Mouse (Mus musculus) B cell, adult 2 months (primary cell): ENCODE data around the gene Dvl2.

Experiments used
- DNase-seq, 2 experiments: peaks; one replicate each; pipeline ENCODE4 v3.0.0; 2022

The Dvl2 gene

DNA sequence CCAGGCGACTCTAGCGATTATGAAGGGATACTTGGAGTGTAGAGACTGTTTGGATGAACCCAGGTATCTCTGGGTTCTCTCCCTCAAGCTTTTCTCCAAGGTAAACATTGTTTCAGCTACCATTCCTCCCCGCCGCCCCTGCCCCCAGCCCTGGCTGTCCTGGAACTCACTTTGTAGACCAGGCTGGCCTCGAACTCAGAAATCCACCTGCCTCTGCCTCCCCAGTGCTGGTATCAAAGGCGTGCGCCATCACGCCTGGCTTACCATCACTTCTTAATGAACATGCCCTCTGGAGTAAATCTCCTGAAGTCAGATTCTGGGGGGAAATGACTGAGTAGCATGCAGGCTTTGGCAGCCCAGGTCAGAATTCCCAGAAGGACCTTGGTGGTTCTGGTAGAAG lies 18.2 kb upstream of the Dvl2 start, which contains the start of gene Elp5:
Gene Elp5, minus strand, starts transcription at position 293 of the 400 bp plus-strand sequence.
- no peak for DNase-seq

DNA sequence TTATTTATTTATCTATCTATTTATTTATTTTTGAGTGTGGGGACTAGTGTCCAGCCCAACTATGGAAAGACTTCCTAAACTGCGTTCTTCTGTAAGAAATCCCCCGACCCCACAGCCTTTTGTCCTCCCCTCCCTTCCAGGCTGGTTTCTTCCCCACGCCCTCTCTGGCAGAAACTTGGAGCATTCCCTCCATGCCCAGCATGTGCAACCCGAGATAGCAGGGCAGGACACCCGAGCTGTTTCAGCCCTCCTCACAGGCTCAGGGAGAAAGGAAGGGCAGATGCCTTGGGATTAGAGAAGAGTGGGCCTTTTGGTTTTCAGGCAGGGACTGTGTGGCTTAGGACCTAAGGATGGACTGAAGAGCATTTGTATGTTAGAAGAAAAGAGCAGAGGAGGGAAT lies 17.5 kb upstream of the Dvl2 start:
- no peak for DNase-seq

DNA sequence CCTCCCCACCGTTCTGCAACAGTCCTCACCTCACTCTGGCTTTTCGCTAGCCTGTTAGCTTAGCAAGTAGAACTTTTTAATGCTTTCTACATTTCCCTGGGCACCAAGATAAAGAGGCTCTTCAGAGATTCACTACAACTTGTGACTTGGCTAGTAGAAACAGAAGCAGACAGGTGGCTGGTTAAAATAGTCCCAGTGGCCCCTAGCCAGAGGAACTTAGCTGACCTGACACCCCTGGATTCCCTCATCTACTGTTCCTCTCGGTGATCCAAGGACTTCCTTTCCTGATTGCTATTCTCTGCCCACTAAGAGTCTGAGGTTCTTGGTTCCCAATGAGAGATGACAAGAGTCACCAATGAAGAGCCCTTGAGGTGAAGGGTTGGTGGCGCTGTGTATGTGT lies 17.0 kb upstream of the Dvl2 start:
- no peak for DNase-seq

DNA sequence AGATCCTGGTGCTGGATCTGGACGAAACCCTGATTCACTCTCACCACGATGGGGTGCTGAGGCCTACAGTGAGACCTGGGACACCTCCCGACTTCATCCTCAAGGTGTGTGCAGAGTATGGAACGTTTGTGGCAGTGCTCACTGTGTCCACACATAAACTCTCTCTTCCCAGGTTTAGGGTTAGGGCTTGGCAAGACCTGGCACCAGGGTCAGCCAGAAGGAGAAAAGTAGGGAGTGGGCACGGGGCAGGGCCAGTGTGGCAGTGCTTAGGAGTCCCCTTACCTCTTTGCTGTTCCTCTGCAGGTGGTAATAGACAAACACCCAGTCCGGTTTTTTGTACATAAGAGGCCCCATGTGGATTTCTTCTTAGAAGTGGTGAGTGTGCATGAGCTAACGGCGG lies 16.0 kb upstream of the Dvl2 start:
- DNase-seq: no peak

DNA sequence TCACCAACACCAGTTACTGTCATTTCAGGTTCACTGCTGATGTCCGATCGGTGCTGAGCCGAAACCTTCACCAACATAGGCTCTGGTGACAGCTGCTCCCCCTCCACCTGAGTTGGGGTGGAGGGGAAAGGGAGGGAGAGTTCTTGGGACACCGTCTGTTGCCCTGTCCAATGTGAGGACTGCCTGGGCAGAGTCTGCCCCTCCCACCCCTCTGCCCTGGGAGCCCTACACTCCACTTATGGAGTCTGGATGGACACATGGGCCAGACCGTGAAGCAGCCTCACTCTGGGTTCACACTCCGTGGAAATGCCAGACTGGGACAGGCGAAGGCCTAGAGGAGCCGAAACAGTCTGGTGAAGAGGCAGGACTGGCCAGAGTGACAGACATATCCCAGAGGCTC lies 10.4 kb upstream of the Dvl2 start:
- DNase-seq: no peak

DNA sequence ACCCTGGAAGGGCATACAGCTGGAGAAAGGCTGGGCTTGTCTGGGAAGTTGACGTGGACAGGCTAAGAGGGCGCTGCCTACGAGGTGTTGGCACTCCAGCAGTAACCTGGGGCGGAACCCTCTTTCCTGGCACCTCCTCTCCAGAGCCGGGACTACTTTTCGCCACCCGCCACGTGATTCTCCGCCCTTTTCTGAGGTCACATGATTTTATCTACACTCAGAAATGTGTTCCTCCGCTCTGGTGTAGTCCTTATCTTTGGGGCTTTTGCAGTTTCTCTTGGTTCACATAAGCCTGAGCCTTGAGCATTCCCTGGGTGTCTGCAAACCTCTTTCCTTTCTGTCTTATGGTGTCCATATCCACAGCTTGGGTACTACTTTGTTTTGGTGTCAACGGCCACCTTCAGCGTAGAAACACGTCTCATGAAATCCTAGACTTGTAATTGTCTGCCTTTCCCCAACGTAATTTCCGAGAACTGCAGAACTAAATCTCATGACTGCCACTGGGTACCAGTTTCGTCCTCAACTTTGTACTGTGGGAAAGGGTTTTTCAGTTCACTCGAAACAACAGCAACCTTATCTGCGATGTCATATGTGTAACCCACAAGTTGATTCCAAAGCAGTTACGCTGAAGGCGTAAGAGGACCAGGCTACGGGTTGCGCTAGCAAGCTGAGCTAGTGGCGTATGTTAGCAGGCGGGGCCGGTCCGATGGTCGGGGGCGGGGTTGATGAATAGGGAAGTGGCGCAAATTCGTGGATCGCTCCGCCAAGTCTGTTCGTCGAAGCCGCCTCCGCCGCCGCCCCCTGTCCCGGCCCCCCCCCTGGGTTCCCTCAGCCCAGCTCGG lies 9.3 kb upstream of the Dvl2 start, which contains the start of gene Gabarap:
Gene Gabarap, plus strand, starts transcription at position 294 of the 842 bp plus-strand sequence.
- peak; percentile 96 to 98 for DNase-seq

DNA sequence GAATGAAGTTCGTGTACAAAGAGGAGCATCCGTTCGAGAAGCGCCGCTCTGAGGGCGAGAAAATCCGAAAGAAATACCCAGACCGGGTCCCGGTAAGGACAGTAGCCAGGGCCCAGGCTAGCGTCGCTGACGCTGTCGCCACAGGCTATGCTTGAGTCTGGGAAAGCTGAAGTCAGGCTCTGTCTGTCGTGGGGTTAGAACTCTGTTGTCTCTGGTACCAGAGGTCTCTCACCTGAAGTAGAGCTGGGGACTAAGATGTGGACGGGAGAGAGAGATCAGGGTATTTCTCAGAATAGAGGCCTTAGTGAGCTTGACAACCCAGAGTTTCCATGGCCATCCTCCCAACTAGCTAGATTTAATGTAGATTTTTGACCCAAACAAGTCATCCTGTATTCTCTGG lies 8.7 kb upstream of the Dvl2 start:
- DNase-seq: no peak

DNA sequence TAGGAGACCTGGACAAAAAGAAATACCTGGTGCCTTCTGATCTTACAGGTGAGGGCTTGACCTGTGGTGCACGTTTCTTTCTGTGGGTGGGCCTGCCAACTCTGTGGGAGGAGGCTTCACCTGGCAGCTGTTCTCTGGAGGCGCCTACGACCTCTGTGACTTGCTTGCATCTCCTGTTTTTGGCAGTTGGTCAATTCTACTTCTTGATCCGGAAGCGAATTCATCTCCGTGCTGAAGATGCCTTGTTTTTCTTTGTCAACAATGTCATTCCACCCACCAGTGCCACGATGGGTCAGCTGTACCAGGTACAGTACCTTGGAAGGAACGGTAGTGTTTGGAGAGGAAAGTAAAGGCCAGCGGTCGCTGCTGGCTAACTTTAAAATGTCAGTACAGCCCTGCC lies 8.0 kb upstream of the Dvl2 start:
- no peak for DNase-seq

DNA sequence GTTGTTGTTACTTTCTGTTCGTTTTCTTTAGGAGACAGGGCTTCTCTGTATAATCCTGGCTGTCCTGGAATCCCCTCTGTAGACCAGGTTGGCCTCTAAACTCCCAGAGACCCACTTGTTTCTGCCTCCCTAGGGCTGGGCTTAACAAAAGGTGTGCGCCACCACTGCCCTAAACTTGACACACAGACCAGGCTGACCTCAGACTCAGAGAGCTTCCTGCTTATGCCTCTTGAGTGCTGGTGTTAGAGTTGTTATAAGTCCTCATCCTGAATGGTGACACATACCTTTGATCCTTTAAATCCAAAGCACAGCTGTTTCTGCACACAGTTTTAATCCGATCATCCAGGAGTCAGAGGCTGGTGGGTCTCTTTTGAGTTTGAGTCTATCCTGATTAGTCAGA lies 7.5 kb upstream of the Dvl2 start:
- DNase-seq: no peak

DNA sequence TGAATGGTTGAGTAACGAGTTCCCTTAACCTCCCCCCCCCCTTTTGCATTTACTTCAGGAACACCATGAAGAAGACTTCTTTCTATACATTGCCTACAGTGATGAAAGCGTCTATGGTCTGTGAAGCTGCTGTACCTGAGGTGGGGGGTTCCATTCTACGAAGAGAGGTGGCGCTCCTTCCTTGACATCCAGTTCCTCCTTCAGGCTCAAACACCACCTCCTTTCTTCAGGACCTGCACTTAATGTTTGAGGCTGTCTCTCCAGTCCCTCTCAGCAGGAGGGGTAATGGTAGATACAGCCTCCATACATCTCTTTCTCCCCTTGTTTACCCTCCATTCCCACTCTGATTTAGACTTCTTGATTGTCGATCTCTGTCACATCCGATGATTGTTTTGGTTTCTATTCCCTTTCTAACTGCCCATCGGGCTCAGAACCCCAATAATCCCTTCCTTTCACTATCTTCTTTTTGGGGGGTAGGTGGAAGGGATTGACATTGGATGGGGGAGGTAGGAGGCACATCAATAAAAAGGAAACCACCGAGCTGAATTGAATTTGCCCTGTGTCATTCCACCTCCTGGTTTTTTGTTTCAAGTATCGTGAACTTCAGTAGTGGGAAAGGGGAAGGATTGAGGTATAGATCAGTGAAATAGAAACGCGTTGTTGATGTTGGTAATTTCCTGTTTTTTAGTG lies 5.8 kb upstream of the Dvl2 start:
- no peak for DNase-seq

DNA sequence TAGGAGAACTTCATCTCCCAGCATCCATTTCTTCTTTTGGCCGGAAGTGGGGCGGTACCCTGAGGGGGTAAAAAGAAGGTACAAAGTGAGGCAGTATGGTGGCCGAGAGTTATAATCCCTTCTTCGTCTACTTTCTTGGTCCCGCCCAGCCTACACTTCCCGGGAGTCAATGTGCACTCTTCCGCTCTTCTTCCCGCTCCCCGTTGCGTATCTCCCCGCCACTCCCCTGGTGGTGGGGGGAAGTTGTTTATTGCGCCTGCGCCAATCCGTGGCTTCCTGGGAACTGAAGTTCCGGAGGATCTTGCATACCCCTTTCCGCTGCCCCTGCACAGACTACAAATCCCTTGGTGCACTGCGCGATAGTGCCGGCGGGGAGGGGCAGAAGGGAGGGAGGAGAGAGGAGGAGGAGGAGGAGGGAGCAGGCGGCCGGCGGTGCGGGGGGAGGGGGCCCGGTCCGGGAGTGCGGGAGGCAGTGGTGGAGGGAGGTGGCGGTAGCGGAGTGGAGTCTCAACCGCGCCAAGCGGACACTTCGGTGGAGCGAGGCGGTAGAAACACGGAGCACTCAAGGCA lies 4.9 kb upstream of the Dvl2 start, which contains the start of gene Phf23:
Gene Phf23, plus strand, starts transcription at position 387 of the 570 bp plus-strand sequence.
- peak; percentile 93 to 95 for DNase-seq

DNA sequence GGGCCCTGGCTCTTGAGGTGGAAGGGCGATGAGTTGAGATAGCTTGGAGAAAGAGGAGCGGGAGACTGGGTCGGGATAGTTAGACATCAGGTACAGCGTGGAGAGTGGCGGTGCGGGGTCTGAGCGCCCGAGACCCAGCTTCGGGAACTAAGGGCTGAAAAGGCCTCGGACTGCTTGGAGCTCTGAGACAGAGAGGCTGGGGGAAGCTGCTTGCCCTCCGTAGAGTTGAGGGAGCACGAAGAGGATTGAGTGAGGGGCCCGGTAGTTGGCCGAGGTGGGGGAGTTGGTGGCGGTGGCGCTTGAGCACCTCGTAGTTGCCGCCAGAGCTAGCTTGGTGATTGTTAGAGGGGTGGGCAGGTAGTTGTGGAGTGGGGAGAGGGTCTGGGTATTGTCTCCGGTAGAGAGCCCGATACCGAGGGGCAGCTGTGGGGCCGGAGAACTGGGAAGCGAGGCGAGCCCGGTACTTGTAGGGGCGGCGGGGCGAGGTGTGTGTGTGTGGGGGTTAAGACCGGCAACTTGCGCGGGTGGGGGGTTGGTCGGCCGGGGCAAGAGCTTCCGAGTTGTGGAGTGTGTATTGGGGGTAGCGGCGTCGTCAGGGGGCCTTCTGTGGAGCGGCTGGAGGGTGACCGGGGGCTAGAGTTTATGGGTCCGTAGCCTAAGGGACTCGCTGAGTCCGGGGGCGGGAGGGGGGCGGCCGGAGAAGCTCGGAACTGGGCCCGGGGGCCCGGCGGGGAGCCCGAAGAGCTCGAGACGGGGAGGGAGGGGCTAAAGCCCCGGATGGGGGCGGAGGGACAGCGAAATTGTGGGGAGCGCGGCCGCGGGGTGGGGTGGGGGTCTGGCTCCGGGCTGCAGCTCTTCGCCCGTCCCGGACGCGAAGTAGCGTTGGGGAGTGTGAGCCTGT lies 4.0 kb upstream of the Dvl2 start:
- DNase-seq: peak; percentile 60 to 62

DNA sequence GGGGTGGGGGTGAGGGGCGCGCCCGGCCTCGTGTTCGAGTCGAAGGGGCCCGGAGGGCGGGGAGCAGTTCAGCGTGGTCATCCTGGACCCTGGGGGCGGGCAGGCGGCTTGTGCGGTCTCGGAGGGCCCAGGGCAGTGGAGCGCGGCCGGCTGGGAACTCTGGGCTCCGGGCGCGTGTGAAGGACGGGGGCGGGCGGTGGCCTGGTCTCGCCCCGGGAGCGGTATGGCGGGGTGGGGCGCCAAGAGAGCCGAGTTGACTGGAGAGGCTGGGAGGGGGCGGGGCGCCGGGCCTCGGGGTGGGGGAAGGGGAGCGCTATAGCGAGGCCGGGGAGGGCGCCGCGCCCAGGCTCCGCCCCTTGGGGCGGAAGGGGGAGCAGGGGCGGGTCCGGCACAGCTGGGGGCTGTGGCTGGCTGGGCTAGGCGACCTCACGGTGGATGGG lies 3.3 kb upstream of the Dvl2 start:
- peak; percentile 86 to 90 for DNase-seq

DNA sequence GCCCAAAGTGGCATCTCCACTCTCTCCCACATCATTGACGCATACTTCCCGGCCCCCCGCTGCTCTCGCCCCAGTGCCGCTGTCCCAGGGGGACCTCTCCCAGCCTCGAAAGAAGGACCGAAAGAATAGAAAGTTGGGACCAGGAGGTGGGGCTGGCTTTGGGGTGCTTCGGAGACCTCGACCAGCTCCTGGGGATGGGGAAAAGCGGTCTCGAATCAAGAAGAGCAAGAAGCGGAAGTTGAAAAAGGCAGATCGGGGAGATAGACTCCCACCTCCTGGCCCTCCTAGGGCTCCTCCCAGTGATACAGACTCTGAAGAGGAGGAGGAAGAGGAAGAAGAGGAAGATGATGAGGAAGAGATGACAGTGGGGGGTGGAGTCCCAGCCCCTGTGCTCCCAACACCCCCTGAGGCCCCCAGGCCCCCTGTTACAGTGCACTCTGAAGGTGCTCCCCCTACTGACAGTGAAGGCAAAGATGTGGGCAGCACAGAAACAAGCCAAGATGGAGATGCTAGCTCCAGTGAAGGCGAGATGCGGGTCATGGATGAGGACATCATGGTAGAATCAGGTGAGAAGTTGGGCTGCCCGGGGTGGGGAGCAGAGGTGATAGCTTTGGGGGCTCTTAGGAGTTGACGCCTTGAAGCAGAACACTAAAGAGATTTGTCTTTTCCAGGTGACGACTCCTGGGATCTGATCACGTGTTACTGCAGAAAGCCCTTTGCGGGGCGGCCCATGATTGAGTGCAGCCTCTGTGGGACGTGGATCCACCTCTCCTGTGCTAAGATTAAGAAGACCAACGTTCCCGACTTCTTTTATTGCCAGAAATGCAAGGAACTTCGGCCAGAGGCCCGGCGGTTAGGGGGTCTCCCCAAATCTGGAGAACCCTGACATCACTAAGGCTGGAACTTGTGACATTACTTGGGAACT lies 1.6 kb upstream of the Dvl2 start:
- no peak for DNase-seq

DNA sequence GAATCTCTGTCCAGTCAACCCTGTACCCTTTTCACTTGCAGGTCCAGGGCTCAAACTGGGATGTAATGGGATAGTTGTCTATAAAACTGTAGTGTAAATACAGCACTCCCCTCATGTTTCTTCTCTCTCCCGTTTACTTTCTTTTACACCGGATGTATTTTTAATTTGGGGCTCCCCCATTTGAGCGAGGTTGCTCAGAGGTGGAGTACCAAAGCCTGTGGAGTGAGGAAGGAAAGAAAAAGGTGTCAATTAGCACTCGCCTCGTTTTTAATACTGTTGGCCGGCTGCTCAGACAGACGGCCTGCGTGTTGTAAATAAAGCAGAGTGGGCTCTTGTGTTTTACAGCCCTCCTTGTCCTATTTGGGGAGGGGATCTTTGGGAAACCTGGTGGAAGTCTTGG lies 729 bp upstream of the Dvl2 start:
- DNase-seq: no peak

DNA sequence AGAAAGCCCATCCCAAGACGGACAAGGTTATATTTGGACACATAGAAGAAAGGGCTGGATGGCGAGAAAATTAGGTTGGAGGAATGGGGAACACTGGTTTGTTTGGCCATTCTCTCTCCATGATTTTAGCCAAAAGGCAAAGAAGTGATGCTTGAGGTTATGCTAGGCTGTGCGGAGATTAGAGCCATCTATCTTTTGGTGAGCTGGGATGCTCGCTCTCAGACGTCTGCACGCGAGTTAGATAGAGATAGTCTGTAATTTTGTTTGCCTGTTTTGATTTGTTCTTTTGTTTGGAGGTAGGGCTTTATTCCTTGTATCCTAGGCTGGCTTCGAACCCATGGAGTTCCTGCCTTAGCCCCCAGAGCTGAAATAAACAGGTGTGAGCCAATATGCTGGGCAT lies 764 bp downstream of the Dvl2 start:
- no peak for DNase-seq

DNA sequence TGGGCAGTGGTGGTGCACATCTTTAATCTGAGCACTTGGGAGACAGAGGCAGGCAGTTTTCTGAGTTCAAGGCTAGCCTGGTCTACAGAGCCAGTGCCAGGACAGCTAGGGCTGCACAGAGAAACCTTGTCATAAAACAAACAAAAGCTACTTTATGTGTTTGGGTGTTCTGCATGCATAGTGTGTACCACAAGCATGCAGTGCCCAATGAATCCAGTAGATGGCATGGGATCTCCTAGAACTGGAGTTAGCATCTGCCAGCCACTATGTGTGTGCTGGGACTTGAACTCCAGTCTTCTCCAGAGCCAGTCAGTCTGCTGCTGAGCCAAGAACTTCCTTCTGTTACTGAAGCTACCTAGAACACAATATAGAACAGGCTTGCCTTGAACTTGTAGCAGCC lies 1.5 kb downstream of the Dvl2 start:
- peak; percentile 64 to 69 for DNase-seq

DNA sequence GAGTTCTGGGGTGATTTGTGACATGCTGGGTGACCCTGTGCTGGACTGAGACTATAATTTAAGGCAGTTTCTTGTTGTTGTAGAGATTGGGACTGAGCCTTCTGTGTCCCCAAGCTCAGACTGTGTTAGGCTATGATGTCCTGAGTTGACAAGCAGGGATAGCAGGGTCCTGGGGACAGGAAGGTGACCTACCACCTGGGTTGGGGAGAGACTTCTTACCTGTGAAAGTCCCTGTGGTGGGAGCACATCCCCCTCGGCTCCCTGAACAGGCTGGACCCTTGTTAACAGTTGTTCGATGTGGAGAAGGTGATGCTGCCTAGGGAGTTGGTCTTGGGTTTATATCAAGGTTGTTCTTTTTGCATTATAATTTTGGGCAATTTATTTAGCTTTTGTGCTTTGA lies 2.1 kb downstream of the Dvl2 start:
- DNase-seq: no peak

DNA sequence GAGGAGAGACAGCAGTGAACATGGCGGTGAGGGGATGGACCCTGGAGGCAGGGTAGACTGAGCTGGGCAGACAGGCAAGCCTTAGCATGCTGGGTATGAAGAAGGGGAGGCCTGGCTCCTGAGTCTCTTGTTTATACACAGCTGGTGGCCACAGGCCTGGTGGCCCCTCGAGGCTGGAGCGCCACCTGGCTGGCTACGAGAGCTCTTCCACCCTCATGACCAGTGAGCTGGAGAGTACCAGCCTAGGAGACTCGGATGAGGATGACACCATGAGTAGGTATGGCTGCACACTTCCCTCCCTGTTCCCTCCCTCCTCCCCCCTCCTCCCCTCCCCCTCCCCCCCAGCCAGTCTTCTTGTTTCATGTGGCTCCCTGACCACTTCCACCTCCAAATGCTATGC lies 5.1 kb downstream of the Dvl2 start:
- DNase-seq: peak; percentile 49

DNA sequence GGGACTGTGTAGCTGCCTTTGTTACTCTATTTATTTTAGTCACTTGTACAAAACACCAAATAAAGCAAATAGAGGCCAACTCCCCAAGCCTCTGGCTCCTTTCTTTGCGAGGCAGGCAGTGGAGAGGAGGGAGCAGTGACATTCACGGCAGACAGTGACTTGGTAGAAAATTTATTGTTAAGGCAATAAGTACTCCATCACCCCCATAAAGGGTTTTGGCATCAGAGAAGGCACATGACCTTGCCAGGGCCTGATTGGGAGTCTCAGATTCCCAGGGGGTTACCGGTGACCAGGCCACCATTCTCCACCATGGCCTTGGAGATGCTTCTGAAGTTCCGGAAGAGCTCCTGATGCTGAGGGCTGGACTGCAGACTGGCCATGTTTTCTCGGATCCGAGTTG lies 9.6 kb downstream of the Dvl2 start:
- no peak for DNase-seq

DNA sequence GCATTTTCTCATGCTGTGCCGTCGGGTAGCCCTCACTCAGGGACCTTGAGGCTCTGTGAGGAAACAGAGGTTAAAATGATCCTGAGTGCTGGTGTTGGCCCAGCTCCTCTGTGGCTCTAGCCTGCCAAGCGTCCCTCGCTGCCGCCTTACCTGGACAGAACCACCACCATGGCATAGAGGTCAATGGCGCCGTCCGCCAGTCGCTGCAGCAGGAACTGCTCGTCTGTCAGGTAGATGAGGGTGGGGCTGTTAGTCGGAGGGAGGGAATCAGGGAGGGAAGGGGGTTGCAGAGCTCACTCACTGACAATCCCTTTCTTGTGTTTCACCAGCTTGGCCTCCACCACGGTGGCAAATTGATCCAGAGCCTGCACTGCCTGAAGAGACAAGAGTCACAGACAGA lies 10.2 kb downstream of the Dvl2 start:
- DNase-seq: no peak

DNA sequence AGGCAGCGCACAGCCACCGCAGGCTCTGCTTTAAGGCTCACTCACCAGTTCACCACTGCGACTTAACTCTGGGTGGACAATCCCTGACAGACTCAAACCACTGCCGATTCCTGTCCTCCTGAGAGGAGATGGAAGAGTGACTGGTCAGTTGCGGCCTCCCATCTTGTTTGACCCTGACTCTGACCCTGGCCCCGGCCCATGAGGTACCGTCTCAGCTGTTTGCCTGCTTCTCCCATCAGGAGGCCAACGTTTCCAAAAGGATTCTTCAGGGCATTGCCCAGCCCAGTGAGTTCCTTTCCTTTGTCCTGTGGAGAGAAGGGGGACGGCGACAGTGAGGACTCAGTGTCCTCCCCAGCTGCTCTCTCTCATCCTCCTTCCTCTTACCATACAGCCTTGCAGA lies 10.6 kb downstream of the Dvl2 start:
- no peak for DNase-seq
